In genomic region chr6:48566312-48566711, GRCm38 (mm10) we compare ENCODE assay signal across 7 mouse cellular contexts. TPM values are rescaled to one million over a fixed set of nuclear protein-coding genes. Genes with fewer than 3 reads are reported as not detected.
DNase-seq lines count a peak whose midpoint lies in the region; ATAC-seq lines count a peak whose summit lies in the region.

No protein-coding gene starts in this region.

- H3K27ac ChIP-seq in heart, embryonic 12.5 days (ENCODE audit: poor library complexity, severe bottlenecking), result peak overlapping the region; percentile 72
- peak overlapping the region; percentile 38; the same call in 1 of the 2 replicates for H3K27ac ChIP-seq in limb, embryonic 10.5 days

- H3K4me2 ChIP-seq in heart, embryonic 12.5 days, result no peak overlapping the region

- 20% methylated on average over 5 of the region's 5 CpGs for WGBS in heart, embryonic 12.5 days
- 93% methylated on average over 5 of the region's 5 CpGs for WGBS in limb, embryonic 10.5 days

- H3K36me3 ChIP-seq in heart, embryonic 12.5 days, result peaks cover 17% of the 10 kb centered on the region
- H3K36me3 ChIP-seq in limb, embryonic 10.5 days, result peaks cover 42% of the 10 kb centered on the region

- peak; percentile 56; the same call in 1 of the 2 replicates for ATAC-seq in heart, embryonic 12.5 days (ENCODE audit: insufficient number of reproducible peaks, low FRiP score)

- no peak overlapping the region for H3K9ac ChIP-seq in heart, embryonic 12.5 days

- no peaks in the 10 kb centered on the region for H3K27me3 ChIP-seq in heart, embryonic 12.5 days (replicated peaks)
- no peaks in the 10 kb centered on the region for H3K27me3 ChIP-seq in limb, embryonic 10.5 days (ENCODE audit: low read depth, poor library complexity, severe bottlenecking)

- peaks cover 41% of the 10 kb centered on the region for H3K4me1 ChIP-seq in heart, embryonic 12.5 days (replicated peaks)
- H3K4me1 ChIP-seq in limb, embryonic 10.5 days, result 0 out of 2 replicates have a peak, but pooled peaks cover 5% of the 10 kb centered on the region

- peak; percentile 73 for DNase-seq in NIH3T3 (ENCODE audit: low read depth)
- peak; percentile 64 to 75 for DNase-seq in adrenal gland, postnatal 36 days
- DNase-seq in limb, embryonic 10.5 days (ENCODE audit: low spot score), result no peak
- DNase-seq in thymus, postnatal 10 days (ENCODE audit: low spot score in 2 of 2), result no peak
- DNase-seq in layer of hippocampus, adult 8-10 months (ENCODE audit: low spot score in 2 of 2), result no peak
- no peak for DNase-seq in embryo, embryonic 9.5 days (ENCODE audit: extremely low spot score)

- no peak overlapping the region for H3K4me3 ChIP-seq in heart, embryonic 12.5 days
- no peak overlapping the region for H3K4me3 ChIP-seq in limb, embryonic 10.5 days

- H3K9me3 ChIP-seq in heart, embryonic 12.5 days (replicated peaks), result no peaks in the 10 kb centered on the region
- no peaks in the 10 kb centered on the region for H3K9me3 ChIP-seq in limb, embryonic 10.5 days (replicated peaks)

RNA-seq across cellular contexts. Expression of gene Rarres2, which starts 6.3 kb away (rescaled TPM):
- total RNA-seq in adrenal gland, postnatal 36 days (2021), result 10 to 100 TPM; 52.7 to 77.5 TPM
- 24.7 and 26.4 TPM in 2 replicates for polyA plus RNA-seq in heart, embryonic 12.5 days (2016; fragmentation: Nextera tagmentation; extraction: Ambion mirVana)
- polyA plus RNA-seq in limb, embryonic 10.5 days (2016; fragmentation: Nextera tagmentation; extraction: Ambion mirVana), result 6.1 and 7.3 TPM in 2 replicates
- total RNA-seq in layer of hippocampus, adult 8-10 months (2022), result 10 to 100 TPM; 16.6 to 32.1 (median 21.9) TPM

RNA-seq across cellular contexts. Expression of gene Lrrc61, which starts 11.7 kb away (rescaled TPM):
- 10 to 100 TPM; 26.0 to 49.9 TPM for total RNA-seq in adrenal gland, postnatal 36 days (2021)
- polyA plus RNA-seq in heart, embryonic 12.5 days (2016; fragmentation: Nextera tagmentation; extraction: Ambion mirVana), result 8.6 and 9.1 TPM in 2 replicates
- 13.1 and 17.2 TPM in 2 replicates for polyA plus RNA-seq in limb, embryonic 10.5 days (2016; fragmentation: Nextera tagmentation; extraction: Ambion mirVana)
- 10 to 100 TPM; 33.0 to 38.0 (median 35.2) TPM for total RNA-seq in layer of hippocampus, adult 8-10 months (2022)

RNA-seq across cellular contexts. Expression of gene Gm45021, which starts 23.1 kb away (rescaled TPM):
- not detected for total RNA-seq in adrenal gland, postnatal 36 days (2021)
- 1.5 TPM in 1 of 2 replicates, not detected in the other for polyA plus RNA-seq in heart, embryonic 12.5 days (2016; fragmentation: Nextera tagmentation; extraction: Ambion mirVana)
- polyA plus RNA-seq in limb, embryonic 10.5 days (2016; fragmentation: Nextera tagmentation; extraction: Ambion mirVana), result not detected in 2 replicates
- not detected for total RNA-seq in layer of hippocampus, adult 8-10 months (2022)

RNA-seq across cellular contexts. Expression of gene Repin1, which starts 27.4 kb away (rescaled TPM):
- total RNA-seq in adrenal gland, postnatal 36 days (2021), result 10 to 100 TPM; 48.5 to 50.5 TPM
- 32.1 and 32.7 TPM in 2 replicates for polyA plus RNA-seq in heart, embryonic 12.5 days (2016; fragmentation: Nextera tagmentation; extraction: Ambion mirVana)
- 53.1 and 57.3 TPM in 2 replicates for polyA plus RNA-seq in limb, embryonic 10.5 days (2016; fragmentation: Nextera tagmentation; extraction: Ambion mirVana)
- total RNA-seq in layer of hippocampus, adult 8-10 months (2022), result 10 to 100 TPM; 46.3 to 57.9 (median 53.6) TPM

RNA-seq across cellular contexts. Expression of gene Gm44965, which starts 27.4 kb away (rescaled TPM):
- not detected for total RNA-seq in adrenal gland, postnatal 36 days (2021)
- not detected in 2 replicates for polyA plus RNA-seq in heart, embryonic 12.5 days (2016; fragmentation: Nextera tagmentation; extraction: Ambion mirVana)
- polyA plus RNA-seq in limb, embryonic 10.5 days (2016; fragmentation: Nextera tagmentation; extraction: Ambion mirVana), result not detected in 2 replicates
- total RNA-seq in layer of hippocampus, adult 8-10 months (2022), result 10 to 100 TPM in 1 of 4 experiments, 1 to 10 TPM in 1, not detected in 2; 1.2 to 10.6 TPM

Comparison
In these comparisons a context has a peak if more than half of its experiments do, and no peak if none do; other contexts are left out.
1. DNase-seq: peak in NIH3T3 (single experiment) and adrenal gland, postnatal 36 days (2 of 2); none in limb, embryonic 10.5 days (single experiment), thymus, postnatal 10 days (0 of 2), layer of hippocampus, adult 8-10 months (0 of 2) and embryo, embryonic 9.5 days (single experiment).